Mouse (Mus musculus) adrenal gland, postnatal 4 days (tissue): ENCODE results near the gene Cyp51. TPM values are rescaled to one million over a fixed set of nuclear protein-coding genes. Genes with fewer than 3 reads are reported as not detected.
"Not testable (repeated sequence)": the region's sequence is repeated elsewhere in the genome, so short reads cannot be mapped to it uniquely, and the experiment has no call there.

Source experiments
- DNase-seq, 2 experiments: peaks; one replicate each; pipeline ENCODE4 v3.0.0; 2021 to 2022; ENCODE audit warnings: low spot score in 2 of 2, mixed read lengths in 2 of 2
- long read RNA-seq, 2 experiments: library from polyadenylated mRNA; stranded (forward); transcript quantifications; one replicate each; pipeline ENCODE4 v2.0.0; 2021
- total RNA-seq, 2 experiments: library from RNA; stranded (reverse); gene quantifications; 2 replicates each; pipeline ENCODE4 v1.2.3; 2021

Gene Cyp51
- total RNA-seq: 10 to 100 TPM; 25.0 to 26.4 TPM
- long read RNA-seq, experiment 1, transcript Cyp51-201 (10 exons, 3,931 nt): major isoform, 26 of 32 reads
- long read RNA-seq, experiment 1, partial matches to known transcripts: 2 of 32 reads
- long read RNA-seq, experiment 1, other reads (novel, unspliced or antisense): 4 of 32 reads
- long read RNA-seq, experiment 2, transcript Cyp51-201 (10 exons, 3,931 nt): major isoform, 65 of 77 reads
- long read RNA-seq, experiment 2, partial matches to known transcripts: 5 of 77 reads
- long read RNA-seq, experiment 2, other reads (novel, unspliced or antisense): 7 of 77 reads

GRCm38 (mm10) chr5:4104341-4105040 lies at the start of gene Cyp51:
TSS of gene Cyp51 (minus strand) at chr5:4104746.
- DNase-seq: peak; percentile 72 to 76

DNA sequence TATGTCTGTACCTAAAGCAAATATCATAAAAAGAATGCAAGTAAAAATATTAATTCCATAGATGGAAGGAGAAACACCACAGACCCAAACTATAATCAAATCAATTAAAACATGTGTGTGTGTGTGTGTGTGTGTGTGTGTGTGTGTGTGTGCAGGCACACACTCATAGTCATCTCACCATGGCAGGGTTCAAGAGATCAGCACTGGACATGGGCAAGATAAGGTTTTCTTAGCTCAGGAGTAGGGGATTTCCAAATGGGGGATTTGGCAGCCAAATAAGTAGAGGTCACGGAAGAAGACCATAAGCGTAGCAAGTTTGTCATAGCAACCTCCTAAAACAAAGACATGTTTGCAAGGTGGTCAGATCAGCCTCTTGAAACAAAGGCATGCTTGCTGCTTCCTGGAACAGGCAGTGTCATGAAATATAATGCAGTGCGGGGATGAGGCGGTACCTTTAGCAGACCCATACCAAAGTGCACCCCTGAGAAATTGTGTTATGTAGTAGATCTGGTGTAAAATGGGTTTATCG lies 8.1 kb upstream of the Cyp51 start:
- no peak for DNase-seq

DNA sequence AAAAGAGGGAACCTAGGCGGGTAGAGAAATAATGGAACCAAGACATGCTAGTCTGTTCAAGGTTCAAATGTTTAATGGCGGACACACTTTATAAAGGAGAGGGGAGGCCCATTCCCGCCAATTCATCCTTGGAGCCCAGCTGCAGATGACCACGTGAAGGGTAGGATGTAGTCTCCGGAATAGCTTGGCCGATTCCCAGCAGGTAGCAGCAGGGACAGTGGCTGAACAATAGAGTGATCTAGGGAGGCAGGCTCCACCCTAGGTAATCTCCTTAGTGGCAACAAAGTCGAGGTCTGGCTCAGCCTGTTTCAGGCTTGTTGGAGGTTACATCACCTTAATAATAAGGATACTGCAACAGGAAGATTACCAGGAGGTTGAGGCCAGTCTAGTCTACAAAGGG lies 2.5 kb upstream of the Cyp51 start:
- DNase-seq: not testable (repeated sequence)

DNA sequence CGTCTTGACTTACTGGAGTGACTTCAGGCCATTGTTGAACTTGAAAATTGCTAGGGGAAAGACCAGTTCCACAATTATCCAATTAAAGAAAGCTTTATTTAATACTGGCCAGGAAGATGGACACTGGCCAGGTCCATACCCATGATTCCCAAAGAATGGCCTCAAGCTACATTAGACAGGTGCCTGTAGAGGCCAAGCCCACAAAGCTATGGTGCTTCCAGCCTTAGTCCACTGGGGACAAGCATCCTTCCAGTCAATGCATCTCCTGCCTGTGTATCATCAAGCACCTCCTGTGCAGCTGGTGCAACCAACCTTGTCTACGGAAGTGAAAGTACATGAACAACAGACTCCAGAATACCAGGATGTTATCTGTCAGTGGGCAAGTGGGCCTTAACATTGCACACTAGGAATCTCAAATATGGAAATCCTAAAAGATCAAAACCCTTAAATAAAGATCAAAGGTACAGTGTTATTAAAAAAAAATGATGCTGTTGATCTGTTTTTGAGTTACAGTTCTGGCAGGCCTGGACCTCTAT lies 1.2 kb upstream of the Cyp51 start:
- no peak for DNase-seq

- DNase-seq: no peak
Measured at GRCm38 (mm10) chr5:4103626-4104340, 763 bp downstream of the Cyp51 start.

- DNase-seq: no peak
Measured at GRCm38 (mm10) chr5:4101770-4102169, 2.8 kb downstream of the Cyp51 start.

- no peak for DNase-seq
Measured at GRCm38 (mm10) chr5:4101031-4101430, 3.5 kb downstream of the Cyp51 start.

DNA sequence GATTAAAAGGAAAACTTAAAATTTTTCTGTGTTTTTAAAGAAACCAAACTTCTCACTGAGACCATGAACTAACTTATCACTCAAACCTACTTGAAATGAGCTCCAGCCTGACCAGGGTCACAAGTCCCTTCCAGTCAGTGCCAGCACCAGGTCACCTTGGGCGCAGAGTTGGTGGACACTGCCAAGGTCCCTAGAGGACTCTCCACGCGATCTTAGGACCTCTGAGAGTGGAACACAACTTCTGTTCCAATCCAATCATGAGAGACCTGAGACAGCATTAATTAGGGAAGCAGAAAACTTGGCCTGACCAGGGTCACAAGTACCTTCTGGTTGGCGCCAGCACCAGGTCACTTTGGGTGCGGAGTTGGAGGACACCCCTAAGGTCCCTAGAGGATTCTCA lies 10.1 kb downstream of the Cyp51 start:
- DNase-seq: no peak

GRCm38 (mm10) chr5:4088190-4088589 lies 16.4 kb downstream of the Cyp51 start:
- no peak for DNase-seq

DNA sequence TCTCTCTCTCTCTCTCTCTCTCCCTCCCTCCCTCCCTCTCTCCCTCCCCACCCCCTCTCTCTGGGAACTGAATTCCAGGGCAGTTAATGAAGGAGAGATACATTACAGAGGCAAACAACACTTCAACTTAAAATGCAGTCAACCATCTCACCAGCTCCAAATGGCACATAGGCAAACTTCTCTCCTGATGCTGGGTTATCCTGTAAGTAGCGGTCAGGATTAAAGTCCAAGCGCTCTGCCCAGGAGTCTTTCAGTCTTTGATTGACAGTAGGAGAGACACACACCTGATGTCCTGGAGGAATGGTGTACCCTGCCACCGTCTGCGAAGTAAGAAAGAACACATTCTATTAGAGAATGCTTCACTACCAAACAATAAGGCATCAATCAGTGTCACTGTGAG lies 18.2 kb downstream of the Cyp51 start:
- DNase-seq: no peak

GRCm38 (mm10) chr5:4084948-4085347 lies 19.6 kb downstream of the Cyp51 start:
- no peak for DNase-seq

DNA sequence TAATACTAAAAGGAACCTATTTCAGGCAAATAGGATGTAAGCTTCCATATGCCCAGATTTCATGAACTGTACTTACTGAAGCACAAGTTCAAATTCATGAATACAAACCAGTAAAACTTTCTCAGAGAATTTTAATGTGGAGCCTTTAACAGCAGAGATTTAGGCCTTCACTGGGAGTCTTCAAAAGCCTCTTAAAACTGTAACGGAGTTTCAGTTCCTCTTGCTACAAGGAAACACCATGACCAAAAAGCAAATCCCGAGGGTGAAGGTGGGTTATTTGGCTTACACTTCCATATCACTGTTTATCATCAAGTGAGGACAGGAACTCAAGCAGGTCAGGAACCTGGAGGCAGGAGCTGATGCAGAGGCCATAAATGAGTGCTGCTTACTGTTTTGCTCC lies 23.0 kb downstream of the Cyp51 start:
- DNase-seq: no peak

DNA sequence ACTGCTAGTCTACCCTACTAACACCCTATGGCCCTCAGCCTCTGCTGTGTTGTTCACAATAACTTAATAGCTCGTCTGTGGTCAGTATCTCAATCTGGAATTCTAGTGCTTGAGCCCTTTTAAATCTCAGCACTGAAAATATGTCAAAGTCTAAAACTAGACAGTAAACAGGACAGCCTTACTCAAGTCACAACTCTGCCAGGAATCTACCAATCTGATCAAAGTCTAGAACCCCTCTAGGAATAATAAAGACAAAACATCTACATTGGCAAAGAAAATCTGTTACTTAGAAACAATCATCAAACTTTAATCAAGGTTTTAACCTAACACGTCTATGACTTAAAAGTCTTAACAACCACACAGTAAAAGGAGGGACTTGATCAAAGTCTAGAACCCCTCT lies 23.7 kb downstream of the Cyp51 start:
- no peak for DNase-seq

DNA sequence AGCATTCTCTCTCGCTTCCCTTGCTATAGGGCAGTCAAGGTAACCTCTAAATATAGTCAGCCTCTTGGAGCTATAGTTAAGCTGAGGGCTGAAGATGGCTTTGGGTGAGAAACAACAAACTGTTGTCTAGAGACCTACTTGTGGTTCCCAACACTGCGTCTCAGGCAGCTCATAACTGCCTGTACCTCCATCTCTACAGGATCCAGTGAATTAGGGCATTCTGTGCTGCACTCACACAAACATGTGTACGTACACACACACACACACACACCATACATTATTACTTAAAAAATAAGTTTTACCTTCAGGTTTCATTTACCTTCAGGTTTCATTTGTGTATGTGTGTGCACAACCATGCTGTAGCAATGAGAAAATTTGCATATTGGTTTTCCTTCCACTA lies 25.5 kb downstream of the Cyp51 start:
- DNase-seq: no peak

DNA sequence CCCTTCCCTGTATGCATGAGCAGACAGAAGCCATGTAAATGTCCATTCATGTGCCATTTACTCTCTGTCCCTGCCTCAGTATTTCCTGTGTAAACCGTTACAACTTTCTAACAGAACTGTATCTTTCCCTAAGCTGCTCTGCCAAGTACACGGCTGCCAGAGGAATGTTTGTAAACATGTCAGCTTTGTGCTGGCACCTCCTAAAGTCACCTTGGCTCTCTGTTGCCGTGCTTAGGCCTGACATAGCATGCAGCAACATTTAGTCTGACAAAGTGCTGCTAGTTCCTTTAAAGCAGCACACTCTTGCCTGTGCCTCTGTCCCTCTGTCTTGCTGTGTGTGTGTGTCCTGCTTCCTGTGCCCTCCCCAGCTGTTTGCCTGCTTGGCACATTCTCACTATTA lies 37.3 kb downstream of the Cyp51 start:
- no peak for DNase-seq

DNA sequence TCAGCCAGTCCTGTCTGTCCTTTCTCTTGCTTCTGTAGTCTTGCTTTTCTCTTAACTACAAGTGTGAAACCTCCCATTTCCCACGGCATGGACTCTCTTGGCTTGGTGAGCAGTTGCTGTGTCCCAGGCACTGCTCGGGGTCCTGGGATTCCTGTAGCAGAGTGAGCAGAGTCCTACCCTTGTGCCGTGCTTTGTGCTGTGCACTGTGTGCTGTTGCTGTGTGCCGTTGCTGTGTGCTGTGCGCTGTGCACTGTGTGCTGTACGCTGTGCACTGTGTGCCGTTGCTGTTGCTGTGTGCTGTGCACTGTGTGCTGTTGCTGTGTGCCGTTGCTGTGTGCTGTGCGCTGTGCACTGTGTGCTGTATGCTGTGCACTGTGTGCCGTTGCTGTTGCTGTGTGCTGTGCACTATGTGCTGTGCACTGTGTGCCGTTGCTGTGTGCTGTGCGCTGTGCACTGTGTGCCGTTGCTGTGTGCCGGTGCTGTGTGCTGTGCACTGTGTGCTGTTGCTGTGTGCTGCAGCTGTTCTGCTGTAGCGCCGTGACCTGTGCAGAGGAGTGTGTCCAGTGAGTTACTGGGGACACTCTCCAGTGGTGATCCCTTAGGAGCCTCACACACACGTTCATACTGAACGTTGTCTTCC lies 38.0 kb downstream of the Cyp51 start:
- DNase-seq: no peak

- no peak for DNase-seq
Measured at GRCm38 (mm10) chr5:4060313-4060712, 44.2 kb downstream of the Cyp51 start.

- DNase-seq: no peak
Measured at GRCm38 (mm10) chr5:4040922-4041321, 63.6 kb downstream of the Cyp51 start.

DNA sequence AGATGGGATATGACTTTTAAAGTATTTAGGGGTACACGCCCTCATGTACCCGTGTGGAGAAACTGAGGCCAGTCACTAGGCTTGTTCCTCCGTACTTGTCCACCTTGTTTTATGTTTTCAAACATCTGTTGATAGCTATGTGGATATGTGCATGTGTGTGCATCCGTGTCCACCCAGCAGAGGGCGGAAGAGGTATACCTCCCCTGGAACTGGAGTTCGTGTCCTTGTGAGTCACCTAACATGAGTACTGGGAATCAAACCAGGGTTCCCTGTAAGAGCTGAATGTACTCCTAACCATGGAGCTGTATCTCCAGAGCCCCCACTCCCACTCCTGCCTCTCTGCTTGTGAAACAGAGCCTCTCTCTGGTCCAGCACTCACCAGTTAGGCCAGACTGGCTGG lies 64.2 kb downstream of the Cyp51 start:
- no peak for DNase-seq

DNA sequence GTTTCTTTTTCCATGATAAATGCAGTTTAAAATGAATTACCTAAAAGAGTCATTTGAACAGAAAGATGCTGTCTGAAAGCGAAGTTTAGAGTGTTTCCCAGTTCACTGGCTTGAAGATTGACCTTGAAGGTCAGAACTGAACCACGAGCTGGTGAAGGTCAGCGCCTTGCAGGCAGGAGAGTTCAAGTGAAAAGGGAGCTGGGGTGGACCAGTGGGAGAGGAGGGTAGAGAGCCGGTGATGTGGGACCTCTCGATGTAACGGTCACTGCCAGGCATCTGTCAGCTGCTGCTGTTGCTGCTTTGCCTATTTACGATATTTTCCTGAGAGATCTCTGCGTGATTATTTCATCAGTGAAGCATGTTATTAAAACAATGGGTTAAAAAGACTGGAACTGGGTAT lies 65.2 kb downstream of the Cyp51 start:
- DNase-seq: no peak

DNA sequence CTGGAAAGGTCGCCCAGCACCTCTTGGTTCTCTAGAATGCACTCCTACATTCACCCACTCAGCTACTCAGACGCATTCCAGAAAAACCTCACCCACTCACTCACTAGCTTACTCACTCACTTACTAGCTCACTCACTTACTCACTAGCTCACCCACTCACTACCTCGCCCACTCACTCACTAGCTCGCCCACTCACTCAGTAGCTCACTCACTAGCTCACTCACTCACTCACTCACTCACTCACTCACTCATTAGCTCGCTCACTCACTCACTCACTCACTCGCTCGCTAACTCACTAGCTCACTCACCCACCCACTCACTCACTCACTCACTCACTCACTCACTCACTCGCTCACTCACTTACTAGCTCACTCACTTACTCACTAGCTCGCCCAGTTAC lies 67.9 kb downstream of the Cyp51 start:
- no peak for DNase-seq
